Mouse (Mus musculus) thymus, adult 2 months (tissue): ENCODE measurements around the gene Srsx. TPM values are rescaled to one million over a fixed set of nuclear protein-coding genes. Genes with fewer than 3 reads are reported as not detected.
"Not testable (repeated sequence)": the region's sequence is repeated elsewhere in the genome, so short reads cannot be mapped to it uniquely, and the experiment has no call there.

Source experiments
- DNase-seq: peaks from one replicate; pipeline ENCODE4 v3.0.0; 2021
- H3K27ac ChIP-seq: fragments of 200-500 bp; 2 replicates; pipeline ENCODE4 v1.5.1; 2012; ENCODE audit warnings: low read length, control low read depth; ENCODE audit not compliant: control insufficient read depth, insufficient read depth
- H3K27me3 ChIP-seq: fragments of 200-500 bp; 2 replicates; pipeline ENCODE4 v1.6.1; 2012; ENCODE audit warnings: mild to moderate bottlenecking, low read length, moderate library complexity, mixed read lengths; ENCODE audit not compliant: control insufficient read depth, insufficient read depth
- H3K36me3 ChIP-seq: fragments of 200-500 bp; 2 replicates; pipeline ENCODE4 v1.6.1; 2012; ENCODE audit warnings: mild to moderate bottlenecking, low read length, moderate library complexity; ENCODE audit not compliant: control insufficient read depth, insufficient read depth
- H3K4me1 ChIP-seq: fragments of 200-500 bp; replicated peaks from 2 replicates; pipeline ENCODE4 v1.6.1; 2012; ENCODE audit warnings: low read length; ENCODE audit not compliant: control insufficient read depth, insufficient read depth
- H3K4me3 ChIP-seq: fragments of 200-500 bp; 2 replicates; pipeline ENCODE4 v1.5.1; 2012; ENCODE audit warnings: mild to moderate bottlenecking, low read length, control low read depth, moderate library complexity; ENCODE audit not compliant: control insufficient read depth, insufficient read depth
- WGBS: fragments of 180-500 bp; shearing (Covaris S2); methylation state at CpG from one replicate; pipeline ENCODE4 v1.1.7; 2018; 5-methylcytosine and 5-hydroxymethylcytosine counted together
- polyA plus RNA-seq: library from polyadenylated mRNA; depleted of rRNA; stranded (reverse); fragments of >200 nt; gene quantifications from 2 replicates; pipeline ENCODE4 v1.2.3, GENCODE M21; 2012; rRNA removed

Srsx gene
- not detected in 2 replicates for polyA plus RNA-seq

DNA sequence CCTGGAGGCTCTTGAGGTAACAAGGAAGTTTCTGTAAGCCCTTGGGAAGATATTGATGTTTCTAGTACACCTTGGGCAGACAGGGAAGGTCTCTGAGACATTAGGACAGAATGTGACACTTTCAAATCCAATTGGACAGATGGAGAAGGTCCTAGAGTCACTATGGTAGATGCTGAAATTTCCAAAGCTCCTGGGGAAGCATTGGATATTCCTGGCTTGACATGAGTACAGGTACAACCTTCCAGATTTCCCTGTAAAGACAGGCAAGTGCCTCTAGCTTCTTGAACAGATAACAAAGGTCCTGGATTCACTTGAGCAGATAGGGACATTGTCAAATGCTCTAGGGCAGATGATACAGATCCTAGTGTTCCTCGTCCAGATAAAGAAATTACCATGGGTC lies at the start of gene Srsx:
Srsx (minus strand) TSS at position 101 of the 400 bp plus-strand sequence.
- not testable (repeated sequence) for H3K4me1 ChIP-seq, H3K27me3 ChIP-seq, H3K27ac ChIP-seq, DNase-seq, H3K4me3 ChIP-seq, H3K36me3 ChIP-seq
- WGBS, result no CpG with 5 or more reads among the region's 1 CpGs

DNA sequence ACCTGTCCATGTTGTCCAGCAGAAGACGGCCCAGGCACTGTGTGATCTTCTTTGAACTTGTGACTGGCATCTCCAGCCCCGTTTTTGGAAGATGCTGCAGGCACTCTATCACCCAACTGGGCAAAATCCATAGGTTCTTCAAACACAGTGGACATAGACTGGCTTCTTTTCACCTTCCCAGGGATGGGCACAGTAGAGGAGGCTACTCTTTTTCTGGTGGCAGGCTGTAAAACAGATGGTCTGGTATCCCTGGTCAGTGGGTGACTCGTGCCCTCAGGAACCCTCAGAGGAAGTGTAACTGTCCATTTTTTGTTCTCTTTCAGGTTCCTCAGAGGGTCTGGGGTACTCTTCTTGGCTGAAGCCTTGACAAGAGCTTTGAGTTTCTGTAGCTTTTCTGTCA lies 24.5 kb upstream of the Srsx start, which contains the start of gene Gm17577:
Gm17577 (minus strand) TSS at position 101 of the 400 bp plus-strand sequence.
- not testable (repeated sequence) for H3K36me3 ChIP-seq, H3K4me1 ChIP-seq, H3K4me3 ChIP-seq, H3K27ac ChIP-seq, DNase-seq, H3K27me3 ChIP-seq
- no CpG with 5 or more reads among the region's 3 CpGs for WGBS

Other genes with a start within 250 kb of the Srsx start
- gene Gm17521, start 192.8 kb downstream of the Srsx start, polyA plus RNA-seq, result not detected in 2 replicates
- gene Cldn34c1, start 119.0 kb downstream of the Srsx start, polyA plus RNA-seq, result 3.2 and 3.9 TPM in 2 replicates
- not detected in 2 replicates for gene Gm17577, start 24.4 kb upstream of the Srsx start, polyA plus RNA-seq